Mouse (Mus musculus): ENCODE measurements around the gene 4930519P11Rik.

DNA sequence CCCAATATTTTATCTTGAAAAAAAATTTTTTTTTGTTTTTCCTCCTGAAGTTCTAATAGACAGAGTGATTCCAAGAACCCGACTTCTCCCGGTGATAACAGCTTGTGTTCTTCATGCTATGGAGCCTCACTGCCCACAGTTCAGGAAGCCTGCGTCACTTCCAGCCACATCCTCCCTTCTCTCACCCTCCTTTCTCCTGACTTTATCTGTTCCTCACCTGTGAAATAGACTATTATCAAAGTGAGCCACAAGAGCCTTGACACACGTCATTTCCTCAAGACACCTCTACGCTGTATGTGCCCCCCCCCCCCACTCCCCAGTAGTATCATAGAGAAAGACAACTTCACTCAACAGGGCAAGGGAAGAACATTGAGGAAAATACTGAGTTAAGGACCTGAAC is 2.4 kb upstream of the 4930519P11Rik start:
- TF ChIP-seq CTCF (IDR thresholded peaks at IDR 0.05; ENCODE audit: low read depth): no peak
- no peak for TF ChIP-seq EP300 (IDR thresholded peaks at IDR 0.05; ENCODE audit: low read depth)

All from heart, postnatal 0 days (tissue).